Mouse (Mus musculus): Measurements from ENCODE around the gene Olfr419. TPM values are rescaled to one million over a fixed set of nuclear protein-coding genes. Genes with fewer than 3 reads are reported as not detected.
A peak's percentile ranks its signal among the peaks of the same experiment; 100 is the strongest.

Gene Olfr419
- total and polyA plus RNA-seq, 3 experiments: not detected

GRCm38 (mm10) chr1:174246080-174246479 is 5.8 kb downstream of the Olfr419 start:
- intact Hi-C loops (cut with DNase I): no loop called here
- Histone ChIP-seq H3K36me3 (ENCODE audit: control insufficient read depth, insufficient read depth, low read length) (no peaks in the 10 kb centered on the region; the same call in 1 of the 2 replicates), H3K79me2 (replicated peaks; ENCODE audit: control insufficient read depth, insufficient read depth, low read length) (no peaks in the 10 kb centered on the region), H3K27me3 (ENCODE audit: control insufficient read depth, insufficient read depth, low read length) (no peaks in the 10 kb centered on the region), H3K9ac (ENCODE audit: low read depth, low read length) (no peak overlapping the region), H3K4me3 (no peak overlapping the region), H3K27ac (no peak overlapping the region), H3K4me1 (ENCODE audit: control insufficient read depth, insufficient read depth, low read length) (no peaks in the 10 kb centered on the region)
- WGBS: 47% methylated on average over 1 of the region's 1 CpGs
- no peak for DNase-seq
- no peak for TF ChIP-seq POLR2A (IDR thresholded peaks at IDR 0.05; ENCODE audit: insufficient read depth, low read depth, low read length)
- TF ChIP-seq CTCF (IDR thresholded peaks at IDR 0.05): no peak
- TF ChIP-seq EP300 (IDR thresholded peaks at IDR 0.05; ENCODE audit: insufficient read depth, low read depth, low read length): no peak

- Histone ChIP-seq H3K27ac (no peak overlapping the region), H3K4me1 (ENCODE audit: control insufficient read depth, insufficient read depth, low read length) (no peaks in the 10 kb centered on the region), H3K36me3 (ENCODE audit: control insufficient read depth, insufficient read depth, low read length) (peaks cover 4% of the 10 kb centered on the region), H3K4me3 (no peak overlapping the region), H3K9ac (ENCODE audit: low read depth, low read length) (no peak overlapping the region), H3K79me2 (replicated peaks; ENCODE audit: control insufficient read depth, insufficient read depth, low read length) (no peaks in the 10 kb centered on the region), H3K27me3 (ENCODE audit: control insufficient read depth, insufficient read depth, low read length) (no peaks in the 10 kb centered on the region)
- intact Hi-C loops (cut with DNase I): no loop called here
- no peak for DNase-seq
- TF ChIP-seq CTCF (IDR thresholded peaks at IDR 0.05): no peak
- TF ChIP-seq EP300 (IDR thresholded peaks at IDR 0.05; ENCODE audit: insufficient read depth, low read depth, low read length): no peak
- TF ChIP-seq POLR2A (IDR thresholded peaks at IDR 0.05; ENCODE audit: insufficient read depth, low read depth, low read length): no peak
- 88% methylated on average over 2 of the region's 2 CpGs for WGBS
Measured at GRCm38 (mm10) chr1:174244621-174245020, 7.2 kb downstream of the Olfr419 start.

DNA sequence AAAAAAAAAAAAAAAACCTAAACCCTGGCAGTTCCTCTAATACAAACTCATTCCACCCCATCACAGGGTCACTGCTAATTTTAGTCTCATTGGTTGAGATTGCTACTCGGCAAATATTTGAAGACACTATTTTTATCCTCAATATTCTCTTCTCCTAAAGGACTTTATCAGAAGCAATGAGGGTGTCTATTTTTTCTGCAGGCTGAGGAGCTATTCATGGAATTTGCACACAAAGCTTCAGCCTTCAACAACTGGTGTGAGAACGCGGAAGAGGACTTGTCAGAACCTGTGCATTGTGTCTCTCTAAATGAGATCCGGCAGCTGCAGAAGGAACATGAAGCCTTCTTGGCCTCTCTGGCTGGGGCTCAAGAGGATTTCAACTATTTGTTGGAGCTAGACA is 11.9 kb downstream of the Olfr419 start:
- no peak overlapping the region for H3K9ac ChIP-seq (ENCODE audit: low read depth, low read length)
- intact Hi-C loops (cut with DNase I): no loop called here
- TF ChIP-seq EP300 (IDR thresholded peaks at IDR 0.05; ENCODE audit: insufficient read depth, low read depth, low read length): no peak
- peaks cover 9% of the 10 kb centered on the region for H3K36me3 ChIP-seq (ENCODE audit: control insufficient read depth, insufficient read depth, low read length)
- peak overlapping the region; percentile 65 for H3K27ac ChIP-seq
- H3K27me3 ChIP-seq (ENCODE audit: control insufficient read depth, insufficient read depth, low read length): no peaks in the 10 kb centered on the region
- 44% methylated on average over 4 of the region's 4 CpGs for WGBS
- H3K4me3 ChIP-seq: no peak overlapping the region
- DNase-seq: peak in 1 of 2 experiments; percentile 9
- peaks cover 3% of the 10 kb centered on the region; the same call in 1 of the 2 replicates for H3K4me1 ChIP-seq (ENCODE audit: control insufficient read depth, insufficient read depth, low read length)
- H3K79me2 ChIP-seq (replicated peaks; ENCODE audit: control insufficient read depth, insufficient read depth, low read length): no peaks in the 10 kb centered on the region

- intact Hi-C loops (cut with DNase I): no loop called here
- Histone ChIP-seq H3K27me3 (ENCODE audit: control insufficient read depth, insufficient read depth, low read length) (no peaks in the 10 kb centered on the region), H3K27ac (no peak overlapping the region), H3K4me3 (no peak overlapping the region), H3K36me3 (ENCODE audit: control insufficient read depth, insufficient read depth, low read length) (no peaks in the 10 kb centered on the region), H3K4me1 (ENCODE audit: control insufficient read depth, insufficient read depth, low read length) (no peaks in the 10 kb centered on the region), H3K9ac (ENCODE audit: low read depth, low read length) (no peak overlapping the region), H3K79me2 (replicated peaks; ENCODE audit: control insufficient read depth, insufficient read depth, low read length) (no peaks in the 10 kb centered on the region)
- no peak for DNase-seq
- no peak for TF ChIP-seq EP300 (IDR thresholded peaks at IDR 0.05; ENCODE audit: insufficient read depth, low read depth, low read length)
- no peak for TF ChIP-seq POLR2A (IDR thresholded peaks at IDR 0.05; ENCODE audit: insufficient read depth, low read depth, low read length)
- TF ChIP-seq CTCF (IDR thresholded peaks at IDR 0.05): no peak
- 79% methylated on average over 8 of the region's 8 CpGs for WGBS
Measured at GRCm38 (mm10) chr1:174216528-174217204, 35.2 kb downstream of the Olfr419 start.

GRCm38 (mm10) chr1:174215270-174216038 is 36.4 kb downstream of the Olfr419 start:
- TF ChIP-seq EP300 (IDR thresholded peaks at IDR 0.05; ENCODE audit: insufficient read depth, low read depth, low read length): no peak
- TF ChIP-seq POLR2A (IDR thresholded peaks at IDR 0.05; ENCODE audit: insufficient read depth, low read depth, low read length): no peak
- TF ChIP-seq CTCF (IDR thresholded peaks at IDR 0.05): no peak
- 55% methylated on average over 8 of the region's 8 CpGs for WGBS
- Histone ChIP-seq H3K36me3 (ENCODE audit: control insufficient read depth, insufficient read depth, low read length) (no peaks in the 10 kb centered on the region), H3K79me2 (replicated peaks; ENCODE audit: control insufficient read depth, insufficient read depth, low read length) (no peaks in the 10 kb centered on the region), H3K27me3 (ENCODE audit: control insufficient read depth, insufficient read depth, low read length) (no peaks in the 10 kb centered on the region), H3K27ac (no peak overlapping the region), H3K9ac (ENCODE audit: low read depth, low read length) (no peak overlapping the region), H3K4me1 (ENCODE audit: control insufficient read depth, insufficient read depth, low read length) (no peaks in the 10 kb centered on the region), H3K4me3 (no peak overlapping the region)
- no peak for DNase-seq
- intact Hi-C loops (cut with DNase I): no loop called here

GRCm38 (mm10) chr1:174212286-174212685 is 39.6 kb downstream of the Olfr419 start:
- no peak overlapping the region for H3K9ac ChIP-seq (ENCODE audit: low read depth, low read length)
- no peaks in the 10 kb centered on the region for H3K79me2 ChIP-seq (replicated peaks; ENCODE audit: control insufficient read depth, insufficient read depth, low read length)
- no peaks in the 10 kb centered on the region for H3K36me3 ChIP-seq (ENCODE audit: control insufficient read depth, insufficient read depth, low read length)
- H3K27ac ChIP-seq: no peak overlapping the region
- TF ChIP-seq CTCF (IDR thresholded peaks at IDR 0.05): no peak
- TF ChIP-seq POLR2A (IDR thresholded peaks at IDR 0.05; ENCODE audit: insufficient read depth, low read depth, low read length): no peak
- TF ChIP-seq EP300 (IDR thresholded peaks at IDR 0.05; ENCODE audit: insufficient read depth, low read depth, low read length): no peak
- DNase-seq: no peak
- intact Hi-C loops (cut with DNase I): no loop called here
- no peaks in the 10 kb centered on the region for H3K27me3 ChIP-seq (ENCODE audit: control insufficient read depth, insufficient read depth, low read length)
- no peak overlapping the region for H3K4me3 ChIP-seq
- WGBS: 64% methylated on average over 5 of the region's 5 CpGs
- H3K4me1 ChIP-seq (ENCODE audit: control insufficient read depth, insufficient read depth, low read length): no peaks in the 10 kb centered on the region
